Mouse (Mus musculus) forebrain, embryonic 16.5 days (tissue): Measurements from ENCODE around the gene Kif21a. TPM values are rescaled to one million over a fixed set of nuclear protein-coding genes. Genes with fewer than 3 reads are reported as not detected.

ENCODE experiments used
- ATAC-seq: fragments of 200-750 bp; cut with Nextera tagmentation; 2 replicates; pipeline ENCODE4 v1.8.0; 2017; ENCODE audit warnings: mild to moderate bottlenecking, moderate library complexity
- H3K27ac ChIP-seq: fragments of 300-500 bp; sonication (generic); 2 replicates; pipeline ENCODE4 v1.5.1; 2014; ENCODE audit warnings: low read length, control low read depth
- H3K27me3 ChIP-seq: fragments of 300-500 bp; sonication (generic); replicated peaks from 2 replicates; pipeline ENCODE4 v1.6.1; 2014; ENCODE audit warnings: low read length; ENCODE audit not compliant: control insufficient read depth, insufficient read depth
- H3K36me3 ChIP-seq: fragments of 300-500 bp; sonication (generic); 2 replicates; pipeline ENCODE4 v1.6.1; 2014; ENCODE audit not compliant: control insufficient read depth, insufficient read depth
- H3K4me1 ChIP-seq: fragments of 300-500 bp; sonication (generic); replicated peaks from 2 replicates; pipeline ENCODE4 v1.6.1; 2014; ENCODE audit warnings: low read length; ENCODE audit not compliant: control insufficient read depth, insufficient read depth
- H3K4me2 ChIP-seq: fragments of 300-500 bp; sonication (generic); 2 replicates; pipeline ENCODE4 v1.6.1; 2014; ENCODE audit warnings: mild to moderate bottlenecking, low read length, control low read depth
- H3K4me3 ChIP-seq: fragments of 300-500 bp; sonication (generic); replicated peaks from 2 replicates; pipeline ENCODE4 v1.5.1; 2014; ENCODE audit warnings: mild to moderate bottlenecking, low read length, control low read depth
- H3K9ac ChIP-seq: fragments of 300-500 bp; sonication (generic); replicated peaks from 2 replicates; pipeline ENCODE4 v1.6.1; 2014; ENCODE audit warnings: low read depth, low read length, control low read depth
- H3K9me3 ChIP-seq: fragments of 300-500 bp; sonication (generic); 2 replicates; pipeline ENCODE4 v1.6.1; 2016; ENCODE audit warnings: low read length; ENCODE audit not compliant: control insufficient read depth
- WGBS: fragments of 180-500 bp; shearing (Covaris S2); extraction: QIAGEN DNeasy Blood & Tissue Kit; methylation state at CpG from one replicate; pipeline ENCODE4 v1.1.7; 2014; 5-methylcytosine and 5-hydroxymethylcytosine counted together
- polyA plus RNA-seq: library from polyadenylated mRNA; unstranded; fragments of >200 nt; fragmentation: Nextera tagmentation; extraction: Ambion mirVana; gene quantifications from 2 replicates; pipeline ENCODE4 v1.2.1, GENCODE M21; 2015

The Kif21a gene
- polyA plus RNA-seq, 1 experiment from 2014 or later, result 49.0 TPM

DNA sequence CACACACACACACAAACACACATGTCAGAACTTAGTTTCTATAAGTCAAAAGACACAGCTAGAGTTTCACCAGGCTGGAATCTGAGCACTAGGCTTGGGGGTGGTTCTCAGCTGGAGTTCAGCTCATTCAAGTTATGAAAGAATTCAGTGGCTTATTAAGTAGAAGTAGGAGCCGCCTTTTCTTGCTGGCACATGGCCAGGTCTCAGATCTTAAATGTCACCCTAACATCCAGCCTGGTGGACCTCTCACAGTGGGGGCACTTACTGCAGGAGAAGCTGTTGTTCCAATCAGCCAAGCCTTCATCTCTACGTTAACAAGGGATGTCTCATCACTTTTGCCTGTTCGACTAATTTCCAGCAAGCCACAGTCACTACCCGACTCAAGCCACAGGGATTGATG, 39.5 kb downstream of the Kif21a start:
- H3K27me3 ChIP-seq, result no peaks in the 10 kb centered on the region
- H3K4me3 ChIP-seq, result no peak overlapping the region
- no peaks in the 10 kb centered on the region for H3K9me3 ChIP-seq
- H3K36me3 ChIP-seq, result no peaks in the 10 kb centered on the region
- peaks cover 23% of the 10 kb centered on the region for H3K4me1 ChIP-seq
- WGBS, result 4% methylated on average over 4 of the region's 4 CpGs
- H3K9ac ChIP-seq, result no peak overlapping the region
- H3K4me2 ChIP-seq, result no peak overlapping the region
- no peak for ATAC-seq
- no peak overlapping the region for H3K27ac ChIP-seq

DNA sequence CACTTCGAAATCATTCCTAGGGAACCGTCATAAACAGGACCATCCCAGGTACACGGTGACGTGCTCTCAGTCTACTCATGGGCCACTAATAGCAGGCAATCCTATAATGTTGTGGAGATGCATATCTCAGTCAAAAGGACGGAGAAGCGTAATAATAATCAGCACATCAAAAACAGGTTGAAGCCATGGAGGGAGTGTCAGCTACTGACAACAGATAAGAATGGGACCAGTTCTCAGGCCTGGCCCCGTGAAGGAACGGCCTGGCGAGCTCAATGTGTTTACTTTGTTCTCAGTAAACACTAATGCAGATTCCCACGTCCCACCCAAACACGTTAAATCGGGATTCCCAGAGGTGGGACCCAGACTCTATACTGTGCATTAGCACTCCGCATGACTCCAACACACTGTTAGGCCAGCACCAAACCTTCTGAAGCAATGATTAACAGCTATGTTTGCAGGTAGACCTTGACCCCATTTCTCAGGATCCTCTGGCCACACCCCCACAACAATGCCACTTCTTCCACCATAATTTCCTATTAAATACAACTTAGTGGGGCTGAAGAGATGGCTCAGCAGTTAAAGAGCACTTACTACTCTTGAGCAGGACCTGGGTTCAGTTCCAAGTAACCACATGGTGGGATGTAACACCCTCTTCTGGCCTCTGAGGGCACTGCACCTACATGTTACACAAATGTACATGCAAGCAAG, 42.5 kb downstream of the Kif21a start:
- no peak overlapping the region for H3K27ac ChIP-seq
- H3K36me3 ChIP-seq, result no peaks in the 10 kb centered on the region
- ATAC-seq, result no peak
- H3K9ac ChIP-seq, result no peak overlapping the region
- WGBS, result 93% methylated on average over 13 of the region's 13 CpGs
- H3K27me3 ChIP-seq, result no peaks in the 10 kb centered on the region
- H3K4me3 ChIP-seq, result no peak overlapping the region
- no peaks in the 10 kb centered on the region for H3K9me3 ChIP-seq
- H3K4me2 ChIP-seq, result no peak overlapping the region
- peaks cover 17% of the 10 kb centered on the region for H3K4me1 ChIP-seq

DNA sequence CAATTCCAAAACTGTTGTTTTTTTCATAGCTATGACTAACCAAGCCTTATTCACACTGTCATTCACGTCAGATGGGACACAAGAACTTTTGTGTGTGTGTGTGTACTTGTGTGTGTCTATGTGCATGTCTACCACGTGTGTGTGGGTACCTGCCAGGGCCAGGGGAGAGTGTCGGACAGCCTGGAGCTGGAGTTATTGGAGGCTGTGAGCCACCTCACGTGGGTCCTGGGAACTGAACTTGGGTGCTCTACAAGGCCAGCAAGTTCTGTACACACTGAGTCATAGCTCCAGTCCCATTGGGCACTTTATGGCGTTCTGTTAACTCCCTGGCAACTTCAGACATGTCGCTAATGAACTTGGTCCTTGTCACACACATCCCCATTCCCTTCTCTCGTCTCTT, 45.0 kb downstream of the Kif21a start:
- Histone ChIP-seq H3K4me3 (no peak overlapping the region), H3K27ac (no peak overlapping the region), H3K9ac (no peak overlapping the region), H3K27me3 (no peaks in the 10 kb centered on the region), H3K9me3 (no peaks in the 10 kb centered on the region), H3K4me1 (peaks cover 20% of the 10 kb centered on the region), H3K4me2 (no peak overlapping the region), H3K36me3 (no peaks in the 10 kb centered on the region)
- no peak for ATAC-seq
- WGBS, result 81% methylated on average over 7 of the region's 7 CpGs

DNA sequence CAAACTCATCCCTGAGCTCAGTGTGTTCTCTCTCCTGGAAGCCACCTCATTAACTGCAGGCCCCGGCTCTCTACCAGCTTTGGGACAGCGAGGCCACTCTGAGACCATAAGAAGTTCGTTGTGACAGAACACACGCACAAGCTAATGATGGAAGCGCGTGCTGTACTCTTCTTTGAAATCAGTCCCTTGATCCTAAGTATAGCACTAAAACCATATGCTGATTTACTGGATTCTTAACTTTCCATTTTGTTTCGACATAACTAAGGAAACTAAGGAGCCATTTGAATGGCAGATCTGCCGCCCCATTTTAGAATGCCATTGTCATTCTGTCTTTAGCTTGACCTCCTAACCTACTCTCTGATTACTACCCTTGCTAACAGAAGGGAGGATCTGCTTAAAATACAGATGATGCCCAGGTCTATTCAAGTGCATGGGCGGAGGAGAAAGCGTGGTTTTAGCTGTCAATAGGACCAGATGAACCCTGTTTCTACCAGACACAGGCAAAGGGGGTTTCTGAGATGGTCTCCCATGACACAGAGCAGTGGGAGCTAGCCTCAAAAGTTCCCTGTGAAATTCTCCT, 48.6 kb downstream of the Kif21a start:
- Histone ChIP-seq H3K4me3 (no peak overlapping the region), H3K4me1 (peaks cover 20% of the 10 kb centered on the region), H3K27me3 (no peaks in the 10 kb centered on the region), H3K4me2 (no peak overlapping the region), H3K9me3 (no peaks in the 10 kb centered on the region), H3K36me3 (no peaks in the 10 kb centered on the region; the same call in 1 of the 2 replicates), H3K27ac (no peak overlapping the region), H3K9ac (no peak overlapping the region)
- peak; percentile 32; the same call in 1 of the 2 replicates for ATAC-seq
- 28% methylated on average over 10 of the region's 10 CpGs for WGBS

DNA sequence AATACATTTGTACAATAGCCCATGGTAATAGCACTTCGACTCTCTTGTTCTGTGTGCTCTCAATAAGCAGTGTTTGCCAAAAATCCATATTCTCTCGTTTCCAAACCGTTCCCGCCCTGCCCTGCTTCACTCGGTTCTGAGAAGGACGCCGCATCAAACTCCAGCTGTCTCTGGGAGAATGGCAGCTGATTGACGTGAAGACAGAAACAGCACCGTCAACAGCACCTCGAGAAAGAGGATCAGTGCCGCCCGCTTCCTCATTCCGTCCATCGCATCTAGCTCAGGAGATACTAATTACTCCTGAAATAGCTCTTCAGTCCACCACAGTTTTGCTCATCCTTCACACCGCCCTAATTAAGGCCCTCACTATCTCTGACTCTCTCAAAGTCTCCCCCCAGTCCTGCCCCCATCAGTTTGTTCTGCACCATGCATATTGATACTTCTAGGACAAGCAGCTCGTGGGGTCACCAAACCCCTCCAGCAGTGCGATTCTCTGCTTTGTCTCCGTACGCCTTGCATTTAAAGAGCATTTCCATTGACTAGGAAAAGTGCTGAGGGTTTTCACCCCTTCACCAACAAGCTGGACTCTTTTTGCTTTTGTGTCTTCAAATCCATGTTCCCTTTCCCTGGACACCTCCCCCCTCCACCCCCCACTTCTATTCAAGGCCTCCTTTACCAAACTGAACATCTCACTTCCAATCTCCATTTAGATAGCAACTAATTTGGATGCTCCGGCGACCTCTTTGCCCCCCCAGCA, 49.3 kb downstream of the Kif21a start:
- Histone ChIP-seq H3K36me3 (no peaks in the 10 kb centered on the region; the same call in 1 of the 2 replicates), H3K4me3 (0 out of 2 replicates have a peak overlapping the region, but pooled peaks have one; percentile 3), H3K27ac (peak overlapping the region; percentile 39), H3K9me3 (no peaks in the 10 kb centered on the region), H3K4me1 (peaks cover 20% of the 10 kb centered on the region), H3K4me2 (peak overlapping the region; percentile 44), H3K9ac (peak overlapping the region; percentile 26), H3K27me3 (no peaks in the 10 kb centered on the region)
- 19% methylated on average over 21 of the region's 21 CpGs for WGBS
- ATAC-seq, result peak; percentile 52; the same call in 1 of the 2 replicates

DNA sequence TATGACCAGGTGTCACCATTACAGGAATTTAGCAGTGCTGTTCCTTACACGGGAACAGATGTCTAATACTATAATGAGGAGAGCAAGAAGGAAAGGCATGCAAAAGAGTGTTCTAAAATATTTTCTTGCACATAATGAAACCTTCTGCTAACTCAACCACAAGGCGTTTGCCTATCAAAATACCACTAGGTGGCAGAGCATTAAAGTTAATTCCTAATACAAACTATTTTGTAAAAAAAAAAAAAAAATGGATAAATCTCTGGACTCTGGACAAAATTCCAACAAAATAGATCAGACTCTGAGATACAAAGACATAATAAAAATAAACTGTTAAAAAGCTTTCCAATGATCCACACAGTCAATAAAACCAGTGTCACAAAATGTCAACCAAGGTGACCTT, 56.9 kb downstream of the Kif21a start:
- Histone ChIP-seq H3K9ac (no peak overlapping the region), H3K4me2 (no peak overlapping the region), H3K27ac (no peak overlapping the region), H3K4me1 (no peaks in the 10 kb centered on the region), H3K9me3 (no peaks in the 10 kb centered on the region), H3K4me3 (no peak overlapping the region), H3K27me3 (no peaks in the 10 kb centered on the region), H3K36me3 (peaks cover 7% of the 10 kb centered on the region; the same call in 1 of the 2 replicates)
- no peak for ATAC-seq
- 55% methylated on average over 2 of the region's 2 CpGs for WGBS

DNA sequence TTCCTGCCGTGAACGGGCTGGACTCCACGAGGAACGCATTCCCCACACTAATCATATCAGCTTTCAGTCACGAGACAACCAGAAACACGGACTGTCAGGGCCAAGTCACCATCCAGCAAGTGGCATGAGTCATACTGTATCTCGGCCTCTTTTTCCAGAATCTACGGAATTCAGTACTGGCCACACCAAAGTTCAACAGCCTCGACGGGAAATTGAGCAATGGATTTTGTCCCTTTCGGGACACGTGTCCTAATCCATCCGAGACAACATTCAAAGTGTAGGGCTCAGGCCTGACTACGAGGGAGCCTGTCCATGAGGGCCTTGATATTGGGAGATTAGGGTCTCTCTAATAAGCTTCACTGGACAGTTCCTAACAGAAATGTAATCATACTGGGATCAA, 57.4 kb downstream of the Kif21a start:
- no peaks in the 10 kb centered on the region for H3K4me1 ChIP-seq
- no peak for ATAC-seq
- no peaks in the 10 kb centered on the region for H3K9me3 ChIP-seq
- 93% methylated on average over 14 of the region's 14 CpGs for WGBS
- H3K36me3 ChIP-seq, result peaks cover 7% of the 10 kb centered on the region
- no peak overlapping the region for H3K9ac ChIP-seq
- no peak overlapping the region for H3K4me2 ChIP-seq
- H3K27me3 ChIP-seq, result no peaks in the 10 kb centered on the region
- H3K27ac ChIP-seq, result no peak overlapping the region
- H3K4me3 ChIP-seq, result no peak overlapping the region

DNA sequence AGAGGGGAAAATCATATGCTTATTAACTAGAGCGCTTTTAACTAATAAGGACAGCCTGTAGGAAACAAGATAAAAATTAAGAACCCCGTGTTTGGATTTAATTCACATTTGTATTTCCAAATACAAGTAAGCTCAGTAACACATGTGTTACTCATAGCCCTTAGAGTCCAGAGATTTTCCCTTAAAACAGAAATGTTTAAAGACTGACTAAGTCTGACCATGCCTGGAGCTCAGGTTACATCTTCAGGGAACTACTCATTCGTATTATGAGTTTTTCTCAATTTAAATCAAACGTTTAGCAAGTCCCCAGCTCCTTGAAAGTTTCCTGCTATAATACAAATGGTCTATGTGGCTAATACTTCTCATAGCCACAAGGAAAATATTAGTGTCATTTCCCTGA, 57.9 kb downstream of the Kif21a start:
- Histone ChIP-seq H3K4me3 (no peak overlapping the region), H3K27ac (no peak overlapping the region), H3K9ac (no peak overlapping the region), H3K36me3 (peaks cover 7% of the 10 kb centered on the region), H3K9me3 (no peaks in the 10 kb centered on the region), H3K4me2 (no peak overlapping the region), H3K4me1 (no peaks in the 10 kb centered on the region), H3K27me3 (no peaks in the 10 kb centered on the region)
- ATAC-seq, result no peak
- 92% methylated on average over 4 of the region's 4 CpGs for WGBS

DNA sequence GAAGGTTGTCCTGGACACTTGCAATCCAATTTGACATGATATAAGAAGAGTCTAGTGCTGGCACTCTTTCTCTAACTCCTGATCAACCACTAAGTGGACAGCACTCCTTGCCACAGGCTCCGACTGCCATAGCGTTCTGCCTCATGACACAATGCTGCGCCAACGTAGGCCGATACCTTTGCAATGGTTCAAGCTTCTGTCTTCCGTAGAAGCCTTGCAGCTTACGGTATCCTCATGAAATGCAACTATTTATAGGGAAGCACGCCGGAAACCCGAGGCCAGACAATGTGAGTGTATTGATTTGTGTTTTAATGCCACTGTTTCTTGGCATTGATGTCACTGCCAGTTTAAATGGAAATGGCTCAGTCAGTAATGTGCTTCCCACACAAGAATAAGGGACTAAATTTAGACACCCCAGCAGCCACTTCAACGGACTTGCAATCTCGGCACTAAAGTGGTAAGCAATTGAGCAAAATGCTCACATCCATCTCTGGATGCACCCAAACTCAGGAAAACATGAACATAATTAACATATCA, 62.0 kb downstream of the Kif21a start:
- H3K4me3 ChIP-seq, result no peak overlapping the region
- no peak overlapping the region for H3K9ac ChIP-seq
- H3K4me1 ChIP-seq, result no peaks in the 10 kb centered on the region
- no peak overlapping the region for H3K4me2 ChIP-seq
- H3K27me3 ChIP-seq, result no peaks in the 10 kb centered on the region
- 88% methylated on average over 12 of the region's 12 CpGs for WGBS
- no peak overlapping the region for H3K27ac ChIP-seq
- H3K9me3 ChIP-seq, result no peaks in the 10 kb centered on the region
- peaks cover 18% of the 10 kb centered on the region for H3K36me3 ChIP-seq
- no peak for ATAC-seq
